Mouse (Mus musculus) testis, adult 2 months (tissue): ENCODE measurements around the gene Nt5c.

Experiments used
- CTCF ChIP-seq: fragments of 200-500 bp; IDR thresholded peaks from 2 replicates; pipeline ENCODE4 v1.5.1; 2012; ENCODE audit warnings: low read depth, mild to moderate bottlenecking, inconsistent platforms, low read length, moderate library complexity; ENCODE audit not compliant: control insufficient read depth, insufficient read depth, insufficient replicate concordance
- POLR2A ChIP-seq: fragments of 200-500 bp; IDR thresholded peaks from 2 replicates; pipeline ENCODE4 v1.6.1; 2012; ENCODE audit warnings: low read depth, mild to moderate bottlenecking, inconsistent platforms, low read length, moderate library complexity; ENCODE audit not compliant: control insufficient read depth

DNA sequence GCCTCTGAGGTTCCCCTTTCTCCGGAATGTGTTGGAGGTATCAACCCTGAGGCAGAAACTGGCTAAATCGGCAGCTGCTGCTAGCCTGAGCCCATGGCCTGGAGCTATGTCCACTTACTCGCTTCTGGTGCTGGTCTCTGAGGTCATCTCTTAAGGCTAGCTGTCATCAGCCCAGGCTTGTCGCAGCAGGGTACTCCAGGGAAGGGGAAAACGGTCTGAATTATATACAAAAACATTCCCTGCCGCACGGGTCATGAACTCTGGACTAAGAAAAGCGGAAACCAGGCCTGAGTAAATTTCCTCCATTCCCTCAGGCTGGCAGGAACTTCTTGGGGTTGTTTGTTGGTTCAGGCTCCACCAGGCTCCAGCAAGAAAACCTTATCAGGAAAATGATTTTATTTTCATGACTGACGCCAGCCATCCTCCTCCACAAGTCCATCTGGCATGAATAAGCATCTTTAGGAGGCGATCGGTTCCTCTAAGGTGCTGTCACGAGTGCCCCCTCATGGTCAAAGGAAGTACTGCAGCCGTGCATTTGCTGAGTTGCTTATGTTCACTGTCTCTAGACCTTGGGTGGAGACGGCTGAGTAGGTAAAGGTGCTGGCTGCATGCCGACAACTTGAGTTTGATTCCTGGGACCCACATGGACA, 17.9 kb downstream of the Nt5c start:
- TF ChIP-seq CTCF = peak; percentile 96
- TF ChIP-seq POLR2A = no peak
